Mouse (Mus musculus) heart, embryonic 11.5 days (tissue): ENCODE measurements around the gene Hoxb3. TPM values are rescaled to one million over a fixed set of nuclear protein-coding genes. Genes with fewer than 3 reads are reported as not detected.

Experiments
- ATAC-seq: fragments of 200-750 bp; cut with Nextera tagmentation; replicated peaks from 2 replicates; pipeline ENCODE4 v1.8.0; 2017; ENCODE audit warnings: moderate library complexity; ENCODE audit not compliant: insufficient number of reproducible peaks, low FRiP score, low TSS enrichment
- H3K27ac ChIP-seq: fragments of 300-500 bp; sonication (generic); 2 replicates; pipeline ENCODE4 v1.5.1; 2014; ENCODE audit warnings: mild to moderate bottlenecking, low read depth, low read length
- H3K27me3 ChIP-seq: fragments of 300-500 bp; sonication (generic); 2 replicates; pipeline ENCODE4 v1.6.1; 2014; ENCODE audit warnings: mild to moderate bottlenecking, low read length, mixed read lengths; ENCODE audit not compliant: control insufficient read depth, insufficient read depth
- H3K36me3 ChIP-seq: fragments of 300-500 bp; sonication (generic); 2 replicates; pipeline ENCODE4 v1.6.1; 2014; ENCODE audit warnings: mild to moderate bottlenecking, low read length, moderate library complexity, mixed read lengths; ENCODE audit not compliant: control insufficient read depth, insufficient read depth
- H3K4me1 ChIP-seq: fragments of 300-500 bp; sonication (generic); 2 replicates; pipeline ENCODE4 v1.6.1; 2014; ENCODE audit warnings: low read length; ENCODE audit not compliant: control insufficient read depth, insufficient read depth
- H3K4me2 ChIP-seq: fragments of 300-500 bp; sonication (generic); 2 replicates; pipeline ENCODE4 v1.6.1; 2014; ENCODE audit warnings: mild to moderate bottlenecking, moderate library complexity
- H3K4me3 ChIP-seq: fragments of 300-500 bp; sonication (generic); 2 replicates; pipeline ENCODE4 v1.5.1; 2014; ENCODE audit warnings: low read depth, low read length
- H3K9ac ChIP-seq: fragments of 300-500 bp; sonication (generic); 2 replicates; pipeline ENCODE4 v1.6.1; 2014; ENCODE audit warnings: mild to moderate bottlenecking, low read depth, low read length, moderate library complexity
- H3K9me3 ChIP-seq: fragments of 300-500 bp; sonication (generic); replicated peaks from 2 replicates; pipeline ENCODE4 v1.6.1; 2016; ENCODE audit warnings: low read length; ENCODE audit not compliant: control insufficient read depth
- WGBS: fragments of 180-500 bp; shearing (Covaris S2); extraction: QIAGEN DNeasy Blood & Tissue Kit; methylation state at CpG from one replicate; pipeline ENCODE4 v1.1.7; 2014; ENCODE audit not compliant: insufficient replicate concordance; 5-methylcytosine and 5-hydroxymethylcytosine counted together
- polyA plus RNA-seq: library from polyadenylated mRNA; unstranded; fragments of >200 nt; fragmentation: Nextera tagmentation; extraction: Ambion mirVana; gene quantifications from 2 replicates; pipeline ENCODE4 v1.2.1, GENCODE M21; 2014

Gene Hoxb3
- polyA plus RNA-seq, 1 experiment from 2014 or later = 0.74 TPM

DNA sequence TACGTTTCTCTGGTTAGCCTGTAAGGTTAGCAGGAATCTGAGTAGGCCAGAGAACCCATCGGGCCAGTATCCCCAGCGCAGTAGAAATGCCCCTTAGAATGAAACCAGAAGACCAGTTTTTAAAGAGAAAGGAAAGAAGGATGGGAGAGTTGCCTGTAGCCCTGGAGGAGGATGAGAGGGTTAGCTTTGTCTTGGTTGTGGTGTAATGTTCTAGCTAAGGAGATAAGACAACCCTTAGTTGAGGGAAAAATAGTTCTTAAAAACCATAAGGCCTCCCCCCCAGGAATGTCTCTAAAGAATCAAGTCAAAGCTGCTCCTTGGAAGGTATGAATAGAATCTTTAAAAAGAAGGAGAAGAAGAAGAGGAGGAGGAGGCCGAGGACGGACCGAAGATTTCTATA lies 388 bp upstream of the Hoxb3 start:
- Histone ChIP-seq H3K27ac (no peak overlapping the region), H3K4me3 (no peak overlapping the region), H3K36me3 (no peaks in the 10 kb centered on the region), H3K4me2 (no peak overlapping the region), H3K27me3 (peaks cover 91% of the 10 kb centered on the region), H3K4me1 (peaks cover 7% of the 10 kb centered on the region), H3K9ac (no peak overlapping the region), H3K9me3 (no peaks in the 10 kb centered on the region)
- 16% methylated on average over 6 of the region's 6 CpGs for WGBS
- ATAC-seq = no peak

DNA sequence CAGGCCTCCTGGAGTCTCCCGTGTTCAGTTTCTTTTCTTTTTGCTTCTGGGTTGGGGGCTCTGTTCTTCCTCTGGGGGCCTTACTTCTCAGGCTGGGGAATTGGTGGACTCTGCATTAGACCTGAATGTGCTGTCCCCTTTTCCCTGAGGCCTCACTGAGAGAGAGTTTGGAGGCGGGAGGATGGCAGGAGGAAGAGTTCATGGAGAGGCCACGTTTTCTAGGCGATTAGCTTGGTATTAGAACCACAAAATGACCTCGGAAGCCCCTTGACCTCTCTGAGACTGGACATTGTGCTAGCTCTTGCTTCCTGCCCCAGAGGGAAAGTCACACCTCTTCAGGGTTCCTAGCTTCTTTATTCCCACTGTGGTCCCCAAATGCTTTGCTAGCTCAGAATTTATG lies 999 bp downstream of the Hoxb3 start:
- no peak overlapping the region for H3K9ac ChIP-seq
- no peak overlapping the region for H3K4me3 ChIP-seq
- H3K27me3 ChIP-seq = peaks cover 91% of the 10 kb centered on the region
- H3K27ac ChIP-seq = no peak overlapping the region
- H3K4me2 ChIP-seq = no peak overlapping the region; the same call in 1 of the 2 replicates
- H3K36me3 ChIP-seq = no peaks in the 10 kb centered on the region
- 6% methylated on average over 5 of the region's 5 CpGs for WGBS
- H3K4me1 ChIP-seq = peaks cover 3% of the 10 kb centered on the region; the same call in 1 of the 2 replicates
- H3K9me3 ChIP-seq = no peaks in the 10 kb centered on the region
- no peak for ATAC-seq

DNA sequence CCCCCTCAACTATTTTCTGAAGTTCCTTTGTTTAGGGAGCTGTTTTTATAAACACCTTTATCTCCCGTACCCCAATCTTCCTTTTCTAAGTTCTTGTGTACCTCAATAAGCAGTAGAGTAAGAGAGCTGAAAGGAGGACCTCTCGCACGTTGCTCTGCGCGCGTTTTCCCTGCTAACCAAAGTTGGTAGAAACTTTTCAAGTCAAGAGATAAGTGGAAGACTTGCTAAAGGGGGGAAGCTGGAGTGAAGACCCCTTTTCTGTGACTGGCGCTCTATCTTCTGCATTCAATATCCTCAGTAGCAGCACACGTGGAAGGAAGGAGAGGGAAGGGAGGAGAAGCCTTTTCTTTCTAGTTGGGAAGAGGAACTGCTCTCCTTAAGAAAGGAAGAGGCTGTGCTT lies 1.8 kb downstream of the Hoxb3 start:
- Histone ChIP-seq H3K4me2 (peak overlapping the region; percentile 14; the same call in 1 of the 2 replicates), H3K27ac (no peak overlapping the region), H3K4me3 (no peak overlapping the region), H3K4me1 (peaks cover 3% of the 10 kb centered on the region; the same call in 1 of the 2 replicates), H3K9ac (no peak overlapping the region), H3K27me3 (peaks cover 90% of the 10 kb centered on the region), H3K36me3 (no peaks in the 10 kb centered on the region), H3K9me3 (no peaks in the 10 kb centered on the region)
- 6% methylated on average over 8 of the region's 8 CpGs for WGBS
- no peak for ATAC-seq

DNA sequence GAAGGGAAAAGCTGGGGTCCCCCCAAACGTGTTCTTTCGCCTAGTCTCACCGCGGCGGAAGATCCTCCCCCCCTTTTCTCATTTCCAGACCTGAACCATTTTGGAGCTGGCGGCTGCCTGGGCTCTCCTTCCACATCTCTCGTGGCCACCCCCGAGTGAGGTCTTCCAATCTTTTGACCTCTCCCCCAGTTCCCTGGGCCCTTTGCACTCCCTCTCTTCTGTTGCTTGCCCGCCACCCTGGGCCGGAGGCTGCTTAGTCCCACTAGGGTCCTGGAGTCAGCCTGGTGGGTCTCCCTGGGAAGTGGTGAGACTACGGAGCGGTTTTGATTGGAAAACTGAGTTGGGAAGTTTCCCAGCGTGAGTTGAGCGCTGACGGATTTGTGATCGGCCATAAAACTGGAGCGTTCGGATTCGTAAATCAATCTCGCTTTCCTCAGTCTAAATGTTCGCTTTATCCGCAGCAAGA lies 2.7 kb downstream of the Hoxb3 start:
- Histone ChIP-seq H3K27me3 (peaks cover 92% of the 10 kb centered on the region), H3K4me1 (peaks cover 3% of the 10 kb centered on the region; the same call in 1 of the 2 replicates), H3K4me2 (peak overlapping the region; percentile 42), H3K9me3 (no peaks in the 10 kb centered on the region), H3K36me3 (no peaks in the 10 kb centered on the region), H3K4me3 (peak overlapping the region; percentile 21), H3K9ac (0 out of 2 replicates have a peak overlapping the region, but pooled peaks have one; percentile 30), H3K27ac (peak overlapping the region; percentile 18; the same call in 1 of the 2 replicates)
- WGBS = 6% methylated on average over 22 of the region's 22 CpGs
- no peak for ATAC-seq

DNA sequence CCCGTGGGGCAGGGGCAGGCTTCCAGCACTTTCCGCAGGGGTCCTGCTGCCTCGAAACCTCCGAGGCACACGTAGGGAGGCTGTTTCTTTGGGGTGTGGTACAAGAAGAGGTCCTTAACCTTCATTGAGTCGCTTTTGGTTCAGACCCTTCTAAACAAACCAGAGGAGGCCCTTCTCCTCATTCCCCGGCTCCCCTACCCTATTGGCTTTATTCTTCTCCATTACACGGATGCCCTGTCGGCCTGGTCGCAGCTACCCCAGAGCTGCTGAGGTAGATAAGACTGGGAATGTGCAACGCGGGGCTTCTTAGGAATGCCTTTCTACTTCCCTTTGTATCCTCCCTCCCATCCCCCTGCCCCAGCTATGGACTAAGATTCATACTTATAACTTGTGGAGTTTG lies 3.6 kb downstream of the Hoxb3 start:
- Histone ChIP-seq H3K27ac (peak overlapping the region; percentile 41; the same call in 1 of the 2 replicates), H3K27me3 (peaks cover 93% of the 10 kb centered on the region), H3K4me3 (no peak overlapping the region), H3K4me1 (peaks cover 3% of the 10 kb centered on the region; the same call in 1 of the 2 replicates), H3K36me3 (no peaks in the 10 kb centered on the region), H3K4me2 (peak overlapping the region; percentile 29; the same call in 1 of the 2 replicates), H3K9me3 (no peaks in the 10 kb centered on the region), H3K9ac (0 out of 2 replicates have a peak overlapping the region, but pooled peaks have one; percentile 2)
- ATAC-seq = no peak
- under 1% methylated on average over 12 of the region's 12 CpGs for WGBS

DNA sequence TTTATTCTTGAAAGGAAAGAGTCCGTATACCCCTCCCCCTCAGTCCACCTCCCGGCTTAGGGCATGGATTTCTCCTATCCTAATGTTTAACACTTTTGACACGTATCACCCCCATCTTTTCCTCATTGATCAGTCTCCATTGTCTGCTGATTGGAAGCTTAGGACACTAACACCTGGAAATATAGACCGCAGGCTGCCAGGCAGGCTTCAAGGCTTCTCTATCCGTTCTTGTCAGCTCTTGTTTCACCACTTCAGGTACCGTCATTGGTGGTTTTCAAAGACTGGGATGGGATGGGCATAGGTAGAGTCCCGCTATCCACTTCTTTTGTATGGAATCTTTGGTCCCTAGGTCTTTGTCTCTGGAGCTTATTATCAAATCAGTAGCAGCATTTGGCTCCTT lies 4.0 kb downstream of the Hoxb3 start:
- no peaks in the 10 kb centered on the region for H3K36me3 ChIP-seq
- H3K9me3 ChIP-seq = no peaks in the 10 kb centered on the region
- H3K27ac ChIP-seq = no peak overlapping the region
- H3K4me2 ChIP-seq = 0 out of 2 replicates have a peak overlapping the region, but pooled peaks have one; percentile 29
- no peak overlapping the region for H3K4me3 ChIP-seq
- H3K9ac ChIP-seq = no peak overlapping the region
- H3K4me1 ChIP-seq = peaks cover 3% of the 10 kb centered on the region; the same call in 1 of the 2 replicates
- ATAC-seq = no peak
- 6% methylated on average over 7 of the region's 7 CpGs for WGBS
- peaks cover 93% of the 10 kb centered on the region for H3K27me3 ChIP-seq

DNA sequence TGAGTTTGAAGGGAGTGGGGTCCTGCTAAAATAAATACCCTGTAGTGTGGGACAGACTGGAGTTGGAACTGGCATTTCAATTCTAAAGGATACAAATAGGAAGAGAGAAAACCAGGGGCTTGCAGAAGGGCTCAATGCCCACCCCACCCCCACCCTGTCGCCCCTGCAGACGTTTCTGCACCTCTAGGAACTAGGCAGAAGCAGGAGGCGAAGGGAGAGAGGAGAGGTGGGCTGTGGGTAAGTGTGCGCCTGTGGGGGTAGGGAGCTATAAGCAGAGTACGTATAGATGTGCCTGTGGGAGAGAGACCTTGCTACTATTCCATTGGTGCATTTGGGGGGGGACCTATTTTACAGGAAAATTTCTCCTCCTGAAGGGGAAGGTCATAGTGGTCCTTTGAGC lies 4.6 kb downstream of the Hoxb3 start:
- Histone ChIP-seq H3K4me3 (no peak overlapping the region), H3K4me1 (peaks cover 3% of the 10 kb centered on the region; the same call in 1 of the 2 replicates), H3K4me2 (peak overlapping the region; percentile 20; the same call in 1 of the 2 replicates), H3K27ac (no peak overlapping the region), H3K9me3 (no peaks in the 10 kb centered on the region), H3K36me3 (no peaks in the 10 kb centered on the region), H3K27me3 (peaks cover 93% of the 10 kb centered on the region), H3K9ac (peak overlapping the region; percentile 12; the same call in 1 of the 2 replicates)
- ATAC-seq = no peak
- WGBS = 5% methylated on average over 5 of the region's 5 CpGs

DNA sequence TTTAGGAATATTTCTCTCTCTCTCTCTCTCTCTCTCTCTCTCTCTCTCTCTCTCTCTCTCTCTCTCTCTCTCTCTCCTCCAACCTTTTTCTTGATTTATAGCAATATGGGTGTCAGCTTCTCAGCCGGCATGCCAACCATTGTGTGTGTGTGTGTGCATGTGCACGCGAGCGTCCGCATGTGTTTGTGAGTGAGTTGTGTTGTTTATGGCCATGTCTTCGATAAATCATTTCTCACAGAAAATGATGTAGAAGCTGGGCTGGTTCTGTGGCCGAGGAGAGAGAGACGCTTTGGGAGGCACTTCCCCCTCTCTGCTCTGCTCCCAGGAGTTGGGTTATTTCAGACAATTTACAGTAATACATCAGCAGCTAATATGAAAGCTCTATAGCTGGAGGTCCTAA lies 5.5 kb downstream of the Hoxb3 start:
- Histone ChIP-seq H3K9ac (no peak overlapping the region), H3K4me2 (no peak overlapping the region; the same call in 1 of the 2 replicates), H3K4me3 (no peak overlapping the region), H3K4me1 (peaks cover 3% of the 10 kb centered on the region; the same call in 1 of the 2 replicates), H3K27me3 (peaks cover 95% of the 10 kb centered on the region), H3K9me3 (no peaks in the 10 kb centered on the region), H3K27ac (peak overlapping the region; percentile 41; the same call in 1 of the 2 replicates), H3K36me3 (no peaks in the 10 kb centered on the region)
- no peak for ATAC-seq
- WGBS = 6% methylated on average over 8 of the region's 8 CpGs

DNA sequence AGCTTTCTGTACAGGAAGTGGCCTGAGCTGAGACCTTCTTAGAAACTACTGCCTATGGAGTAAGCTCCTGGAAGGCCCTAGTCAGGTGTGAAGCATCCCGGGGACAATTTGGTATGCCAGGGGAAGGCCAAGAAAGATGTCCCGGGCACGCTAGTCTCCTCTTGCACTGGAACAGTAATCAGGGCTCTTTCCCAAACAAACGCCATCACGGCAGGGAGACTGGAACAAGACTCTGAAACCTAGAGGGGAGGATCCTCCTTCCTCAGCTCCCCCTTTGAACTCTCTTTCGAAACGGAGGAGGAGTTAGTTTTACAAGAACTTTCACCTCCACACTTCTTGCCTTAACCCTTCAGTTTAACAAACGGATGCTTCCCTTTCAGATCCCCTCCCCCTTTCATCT lies 9.0 kb downstream of the Hoxb3 start:
- 0 out of 2 replicates have a peak overlapping the region, but pooled peaks have one; percentile 40 for H3K4me3 ChIP-seq
- WGBS = 2% methylated on average over 8 of the region's 8 CpGs

More for the DNA sequence above, 9.0 kb downstream of the Hoxb3 start:
- Histone ChIP-seq H3K4me2 (peak overlapping the region; percentile 66), H3K9ac (peak overlapping the region; percentile 22; the same call in 1 of the 2 replicates), H3K27ac (peak overlapping the region; percentile 29; the same call in 1 of the 2 replicates), H3K9me3 (no peaks in the 10 kb centered on the region), H3K4me1 (0 out of 2 replicates have a peak, but pooled peaks cover 4% of the 10 kb centered on the region), H3K36me3 (no peaks in the 10 kb centered on the region), H3K27me3 (peaks cover 98% of the 10 kb centered on the region)
- no peak for ATAC-seq
